Mouse (Mus musculus) hematopoietic multipotent progenitor cell, adult 10-12 weeks (in vitro differentiated cells): ENCODE results near the gene Aldh2. TPM values are rescaled to one million over a fixed set of nuclear protein-coding genes. Genes with fewer than 3 reads are reported as not detected.

ENCODE experiments used
- polyA plus RNA-seq: library from polyadenylated mRNA; stranded (reverse); fragments of >175 nt; gene quantifications from 2 replicates; pipeline ENCODE4 v1.2.3, GENCODE M21; 2012; ENCODE audit warnings: low replicate concordance

Aldh2 gene
- polyA plus RNA-seq, result 363 and 626 TPM in 2 replicates

DNA sequence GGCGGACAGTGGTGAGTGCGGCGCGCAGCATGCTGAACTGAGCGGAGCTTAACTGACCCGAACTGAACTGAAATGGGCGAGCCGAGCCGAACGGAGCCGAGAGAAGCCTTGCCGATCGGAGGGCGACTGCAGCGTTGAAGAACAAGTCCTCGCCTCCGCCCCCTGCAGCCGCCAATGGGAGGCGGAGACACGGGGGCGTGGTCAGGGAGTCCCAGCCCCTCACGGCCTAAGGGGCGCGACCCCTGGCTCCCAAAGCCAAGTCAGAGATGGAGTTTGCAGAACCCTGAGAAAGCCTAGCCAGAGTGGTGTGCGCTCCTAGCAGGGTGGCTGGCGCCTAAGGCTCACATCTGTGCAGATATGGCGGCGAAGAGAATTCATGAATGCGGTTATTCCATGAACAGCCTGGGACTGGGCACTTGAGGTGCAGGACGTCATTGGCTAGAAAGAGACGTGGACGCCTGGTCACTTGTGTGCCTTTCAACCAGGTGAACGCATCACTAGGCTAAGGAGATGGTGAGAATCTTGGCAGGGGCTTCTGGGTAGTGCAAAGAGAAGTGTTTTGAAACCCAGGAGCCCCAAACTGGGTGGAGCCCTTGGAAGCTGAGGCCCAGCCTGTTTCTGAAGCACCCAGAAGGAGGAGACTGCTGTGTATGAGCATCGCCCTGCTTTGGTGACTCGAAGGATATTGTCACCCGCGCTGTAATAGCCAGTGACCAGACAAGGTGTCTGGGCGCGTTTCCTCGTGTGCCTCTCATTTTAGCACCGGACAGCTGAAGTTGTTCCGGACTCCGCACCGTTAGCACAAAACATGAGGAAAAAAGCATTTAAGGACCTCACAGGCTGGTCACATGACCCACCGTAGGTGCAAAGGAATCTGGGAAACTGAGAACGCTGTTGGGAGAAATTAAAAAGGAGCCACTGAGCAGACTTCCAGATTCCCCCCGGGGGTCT, at the start of gene Aldh2:
Aldh2 (minus strand) TSS at position 374 of the 951 bp plus-strand sequence.

DNA sequence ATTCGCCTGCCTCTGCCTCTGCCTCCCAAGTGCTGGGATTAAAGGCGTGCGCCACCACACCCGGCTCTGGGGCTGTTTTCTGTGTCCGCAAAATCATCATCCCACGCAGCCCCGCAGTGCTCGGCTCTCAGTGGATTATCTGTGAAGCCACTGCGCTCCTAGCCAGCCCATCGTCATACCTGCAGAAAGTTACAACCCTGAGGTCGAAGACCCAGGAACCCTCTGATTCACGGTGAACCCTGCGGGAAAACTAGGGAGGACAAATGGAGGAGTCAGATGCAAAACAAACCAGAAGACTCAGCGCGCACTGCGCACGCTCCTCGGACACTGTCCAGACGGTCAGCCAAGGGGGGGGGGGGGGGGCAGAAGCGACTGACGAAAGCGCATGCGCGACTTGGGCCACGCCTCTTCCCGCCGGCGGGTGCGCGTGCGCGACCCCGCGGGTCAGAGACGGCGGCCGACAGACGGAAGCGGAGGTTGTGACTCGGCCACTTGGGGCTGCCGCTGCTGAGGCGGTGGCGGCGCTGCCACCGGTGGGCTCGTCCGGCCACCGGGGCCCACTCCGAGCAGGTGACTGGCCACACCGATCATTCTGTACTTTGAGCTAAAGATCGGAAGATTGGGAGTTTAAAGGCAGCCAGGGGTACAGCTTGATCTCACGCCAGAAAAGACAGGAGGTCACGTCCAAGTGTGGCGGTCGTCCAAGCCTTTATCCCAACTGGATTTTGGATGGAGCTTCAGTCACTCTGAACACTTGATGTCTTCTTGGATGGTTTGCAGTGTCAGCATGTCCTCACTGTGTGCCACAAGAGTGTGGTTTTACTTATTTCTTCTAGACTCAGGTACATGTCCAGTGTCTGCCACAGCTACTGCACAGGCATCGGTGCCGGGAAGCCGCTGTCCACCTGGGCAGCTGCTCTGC, 25.2 kb upstream of the Aldh2 start, which contains the start of gene Acad12:
Acad12 (minus strand) TSS at position 347 of the 922 bp plus-strand sequence.

DNA sequence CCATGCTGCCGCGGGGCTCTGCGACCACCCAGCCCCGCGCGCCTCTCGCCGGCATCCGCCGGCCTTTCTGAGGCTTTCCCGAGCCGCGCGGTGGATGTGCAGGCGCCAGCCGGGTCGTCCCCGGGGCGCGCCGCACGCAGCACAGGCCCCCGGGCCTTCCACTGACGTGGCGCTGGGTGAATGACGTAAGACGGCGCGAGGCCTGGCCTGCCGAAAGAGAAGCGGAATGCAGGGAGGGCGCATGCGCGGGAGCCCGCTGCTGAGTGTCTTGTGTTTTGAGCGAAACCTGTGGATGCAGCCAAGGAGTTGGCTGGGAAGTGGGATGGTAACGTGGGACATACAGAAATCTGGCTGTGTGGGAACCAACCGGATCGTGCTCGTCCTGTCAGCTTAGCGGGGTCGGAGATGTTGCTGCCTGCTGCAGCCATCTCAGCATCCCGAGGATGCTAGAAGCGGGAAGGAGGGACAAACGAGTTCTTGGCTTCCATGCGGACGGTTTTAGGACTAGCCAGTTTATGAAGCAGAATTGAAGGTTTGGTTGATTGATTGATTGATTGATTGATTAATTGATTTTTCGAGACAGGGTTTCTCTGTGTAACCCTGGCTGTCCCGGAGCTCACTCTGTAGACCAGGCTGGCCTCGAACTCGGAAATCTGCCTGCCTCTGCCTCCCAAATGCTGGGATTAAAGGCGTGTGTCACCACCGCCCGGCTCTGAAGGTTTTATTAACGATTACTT, 47.7 kb downstream of the Aldh2 start, which contains the start of gene Mapkapk5:
Mapkapk5 (minus strand) TSS at position 113 of the 737 bp plus-strand sequence.

DNA sequence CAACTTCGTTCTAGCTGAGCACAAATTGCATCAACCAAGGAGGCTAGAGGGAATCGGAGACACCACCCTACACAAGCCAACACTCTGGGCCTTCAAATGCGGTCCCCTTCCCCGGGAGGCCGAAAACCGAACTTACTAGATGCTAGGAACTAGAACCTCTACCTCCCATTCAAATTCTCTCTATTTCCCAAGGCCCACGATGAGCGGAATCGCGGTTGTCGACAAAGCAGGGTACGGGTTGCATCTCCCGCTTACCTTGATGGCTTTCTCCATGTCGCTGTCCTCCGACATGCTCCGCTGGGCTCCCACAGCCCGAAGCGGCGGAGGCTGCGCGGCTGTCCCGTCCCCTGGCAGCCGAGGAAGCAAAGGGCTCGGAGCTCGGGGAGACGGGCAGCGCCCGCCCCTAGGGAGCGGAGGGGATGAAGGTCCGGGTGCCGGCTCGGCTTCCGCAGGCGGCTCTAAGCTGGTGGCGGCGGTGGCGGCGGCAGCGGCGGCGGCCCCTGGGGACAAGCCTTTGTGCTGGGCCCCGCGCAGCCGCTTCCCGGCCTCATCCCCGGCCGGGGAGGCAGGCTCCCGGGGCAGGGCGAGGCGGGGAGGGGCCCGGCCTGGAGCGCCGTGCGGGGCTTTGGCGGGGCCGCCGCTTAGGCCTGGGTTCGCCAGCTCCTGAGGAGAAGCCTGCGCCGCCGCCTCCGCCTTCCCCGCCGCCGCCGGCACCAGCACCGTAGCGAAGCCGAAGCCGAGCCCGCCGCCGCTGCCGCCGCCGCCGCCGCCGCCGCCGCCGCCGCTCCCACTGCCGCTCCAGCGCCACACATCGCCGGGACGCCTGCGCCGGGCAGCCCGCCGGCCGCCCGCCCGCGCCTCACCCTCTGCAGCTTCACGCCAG, 48.5 kb downstream of the Aldh2 start, which contains the start of the genes Adam1a and Gm42878:
Adam1a (minus strand) TSS at position 573 of the 883 bp plus-strand sequence.
Gm42878 (minus strand) TSS at position 573 of the 883 bp plus-strand sequence.

Other genes with a start within 250 kb of the Aldh2 start
- gene Trafd1, start 208.2 kb downstream of the Aldh2 start, polyA plus RNA-seq, result 36.8 and 57.1 TPM in 2 replicates
- 1.6 and 3.6 TPM in 2 replicates for gene Naa25, start 195.9 kb downstream of the Aldh2 start, polyA plus RNA-seq
- 0.36 and 1.7 TPM in 2 replicates for gene Tmem116, start 141.9 kb downstream of the Aldh2 start, polyA plus RNA-seq
- gene Erp29, start 141.3 kb downstream of the Aldh2 start, polyA plus RNA-seq, result 193 and 340 TPM in 2 replicates
- gene Adam1b, start 90.4 kb downstream of the Aldh2 start, polyA plus RNA-seq, result not detected in 2 replicates
- 0.22 and 0.35 TPM in 2 replicates for gene Adam1a, start 48.3 kb downstream of the Aldh2 start, polyA plus RNA-seq
- 0.12 TPM in 1 of 2 replicates, not detected in the other for gene Gm42878, start 48.3 kb downstream of the Aldh2 start, polyA plus RNA-seq
- 16.9 and 51.0 TPM in 2 replicates for gene Mapkapk5, start 47.9 kb downstream of the Aldh2 start, polyA plus RNA-seq
- 2.0 and 4.2 TPM in 2 replicates for gene Acad12, start 25.1 kb upstream of the Aldh2 start, polyA plus RNA-seq
- 3.6 and 4.8 TPM in 2 replicates for gene Acad10, start 66.7 kb upstream of the Aldh2 start, polyA plus RNA-seq
- gene Brap, start 66.7 kb upstream of the Aldh2 start, polyA plus RNA-seq, result 14.4 and 16.1 TPM in 2 replicates
- gene Atxn2, start 117.5 kb upstream of the Aldh2 start, polyA plus RNA-seq, result 22.4 and 97.1 TPM in 2 replicates
- 242 and 1,055 TPM in 2 replicates for gene Sh2b3, start 243.8 kb upstream of the Aldh2 start, polyA plus RNA-seq